Mouse (Mus musculus): ENCODE results near the gene H2bfm.
"Not testable (repeated sequence)": the region's sequence is repeated elsewhere in the genome, so short reads cannot be mapped to it uniquely, and the experiment has no call there.

DNA sequence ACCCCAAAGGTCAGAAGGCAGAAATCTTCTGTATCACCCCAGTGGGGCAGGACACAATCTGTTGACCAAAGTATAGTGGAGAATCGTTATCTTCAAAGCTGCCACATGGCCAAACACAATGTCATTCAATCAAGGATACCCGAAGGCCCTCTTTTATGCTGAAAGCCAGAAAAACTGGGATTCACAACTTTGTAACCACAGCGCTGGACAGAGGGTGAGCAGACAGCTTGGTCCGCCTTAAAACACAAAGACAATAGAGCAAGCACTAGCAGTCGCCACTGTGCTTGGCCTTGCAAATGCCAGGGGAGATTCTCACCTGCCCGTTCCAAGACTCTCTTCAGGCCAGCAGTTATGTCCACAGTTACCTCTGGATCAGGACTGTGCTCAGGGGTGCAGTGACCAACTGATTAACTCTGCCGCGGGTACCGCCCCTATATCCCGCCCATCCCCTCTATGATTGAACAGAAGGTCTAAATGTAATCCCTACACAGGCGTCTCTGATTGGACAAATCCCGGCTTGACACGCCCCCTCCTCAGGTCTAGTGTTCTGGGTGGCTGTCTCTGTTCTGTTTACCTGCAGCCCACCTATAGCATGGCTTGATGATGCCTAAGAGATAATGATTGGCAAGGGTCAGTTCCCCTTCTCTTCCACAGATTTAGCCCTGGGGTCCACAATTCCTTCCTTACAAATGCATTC lies 30.6 kb downstream of the H2bfm start:
- not testable (repeated sequence) for TF ChIP-seq CTCF (IDR thresholded peaks at IDR 0.05; ENCODE audit: low read depth, low read length); POLR2A (IDR thresholded peaks at IDR 0.05; ENCODE audit: extremely low read depth, insufficient read depth, low read length)

Data from liver, adult 2 months (tissue).